Mouse (Mus musculus) kidney, adult 2 months (tissue): ENCODE results near the gene Bnip2. TPM values are rescaled to one million over a fixed set of nuclear protein-coding genes. Genes with fewer than 3 reads are reported as not detected.

Source experiments
- DNase-seq: peaks from one replicate; pipeline ENCODE4 v3.0.0; 2021
- H3K27ac ChIP-seq: fragments of 200-500 bp; 2 replicates; pipeline ENCODE4 v1.5.1; 2012; ENCODE audit warnings: low read depth, low read length, control low read depth, inconsistent platforms; ENCODE audit not compliant: insufficient read depth
- H3K27me3 ChIP-seq: fragments of 200-500 bp; replicated peaks from 2 replicates; pipeline ENCODE4 v1.6.1; 2012; ENCODE audit warnings: mild to moderate bottlenecking, moderate library complexity, low read length, inconsistent platforms; ENCODE audit not compliant: control insufficient read depth, insufficient read depth
- H3K36me3 ChIP-seq: fragments of 200-500 bp; 2 replicates; pipeline ENCODE4 v1.6.1; 2012; ENCODE audit warnings: mild to moderate bottlenecking, moderate library complexity, low read length, inconsistent platforms; ENCODE audit not compliant: control insufficient read depth, insufficient read depth
- H3K4me1 ChIP-seq: fragments of 200-500 bp; 2 replicates; pipeline ENCODE4 v1.6.1; 2011; ENCODE audit warnings: low read length; ENCODE audit not compliant: control insufficient read depth, insufficient read depth
- H3K4me3 ChIP-seq: fragments of 200-500 bp; 2 replicates; pipeline ENCODE4 v1.5.1; 2011; ENCODE audit warnings: mild to moderate bottlenecking, low read depth, low read length, control low read depth; ENCODE audit not compliant: insufficient read depth
- CTCF ChIP-seq: fragments of 200-500 bp; conservative IDR thresholded peaks from 2 replicates; pipeline ENCODE4 v1.5.1; 2011; ENCODE audit warnings: low read depth, mild to moderate bottlenecking, control low read depth, low read length, moderate library complexity, mixed read lengths; ENCODE audit not compliant: insufficient read depth, insufficient read length
- POLR2A ChIP-seq: fragments of 200-500 bp; IDR thresholded peaks from one replicate; pipeline ENCODE4 v1.6.1; 2011; ENCODE audit warnings: low read depth, low read length, control low read depth
- WGBS: fragments of 180-500 bp; shearing (Covaris S2); methylation state at CpG from one replicate; pipeline ENCODE4 v1.1.7; 2018; 5-methylcytosine and 5-hydroxymethylcytosine counted together
- polyA plus RNA-seq: library from polyadenylated mRNA; depleted of rRNA; stranded (reverse); fragments of >200 nt; gene quantifications from 2 replicates; pipeline ENCODE4 v1.2.3, GENCODE M21; 2012

The Bnip2 gene
- polyA plus RNA-seq, 1 experiment, result 19.0 TPM

DNA sequence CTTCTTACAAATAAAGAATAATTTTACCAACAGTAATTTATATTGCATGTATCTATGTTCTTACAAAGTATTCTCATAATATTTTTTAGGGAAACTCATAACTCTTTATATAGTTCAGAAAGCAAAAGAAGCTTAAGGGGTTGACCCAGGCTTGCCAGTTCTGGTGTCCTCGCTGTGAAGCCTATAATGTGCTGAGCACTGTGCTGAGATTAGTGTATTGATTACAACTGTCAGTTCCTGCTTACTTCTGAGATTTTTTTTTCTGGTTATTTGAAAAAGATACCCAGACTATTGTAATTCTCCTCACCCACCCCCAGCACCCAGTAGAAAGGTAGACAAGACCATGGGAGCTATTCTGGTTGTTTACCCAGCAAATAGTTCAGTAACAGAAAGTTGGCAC is 4.2 kb downstream of the Bnip2 start:
- peaks cover 3% of the 10 kb centered on the region for H3K4me1 ChIP-seq
- no peak overlapping the region for H3K4me3 ChIP-seq
- H3K27me3 ChIP-seq, result no peaks in the 10 kb centered on the region
- H3K36me3 ChIP-seq, result peaks cover 8% of the 10 kb centered on the region
- TF ChIP-seq POLR2A (no peak), CTCF (no peak)
- no peak overlapping the region for H3K27ac ChIP-seq
- no peak for DNase-seq
- 57% methylated on average over 1 of the region's 1 CpGs for WGBS

DNA sequence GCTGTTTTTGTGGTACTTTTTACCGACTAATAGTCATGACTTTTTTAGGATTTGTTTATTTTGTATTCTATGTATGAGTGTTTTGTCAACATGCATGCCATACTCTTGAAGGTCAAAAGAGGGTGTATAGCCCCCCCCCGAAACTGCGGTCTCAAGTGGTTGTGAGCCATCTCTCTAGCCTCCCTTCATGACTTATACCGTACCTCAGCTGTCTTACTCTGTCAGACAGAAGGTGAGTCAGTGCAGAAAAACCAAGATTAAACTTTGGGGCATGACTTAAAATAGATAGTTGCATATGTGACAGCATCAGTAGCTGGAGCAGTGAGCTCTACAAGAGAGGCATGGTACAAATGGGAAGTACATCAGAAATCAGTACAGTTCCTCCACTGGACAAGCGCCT is 5.3 kb downstream of the Bnip2 start:
- no peak for DNase-seq
- no peaks in the 10 kb centered on the region for H3K27me3 ChIP-seq
- H3K4me1 ChIP-seq, result peaks cover 3% of the 10 kb centered on the region
- 88% methylated on average over 5 of the region's 5 CpGs for WGBS
- no peak for TF ChIP-seq POLR2A
- no peak for TF ChIP-seq CTCF
- no peak overlapping the region for H3K4me3 ChIP-seq
- no peak overlapping the region for H3K27ac ChIP-seq
- H3K36me3 ChIP-seq, result peaks cover 13% of the 10 kb centered on the region

DNA sequence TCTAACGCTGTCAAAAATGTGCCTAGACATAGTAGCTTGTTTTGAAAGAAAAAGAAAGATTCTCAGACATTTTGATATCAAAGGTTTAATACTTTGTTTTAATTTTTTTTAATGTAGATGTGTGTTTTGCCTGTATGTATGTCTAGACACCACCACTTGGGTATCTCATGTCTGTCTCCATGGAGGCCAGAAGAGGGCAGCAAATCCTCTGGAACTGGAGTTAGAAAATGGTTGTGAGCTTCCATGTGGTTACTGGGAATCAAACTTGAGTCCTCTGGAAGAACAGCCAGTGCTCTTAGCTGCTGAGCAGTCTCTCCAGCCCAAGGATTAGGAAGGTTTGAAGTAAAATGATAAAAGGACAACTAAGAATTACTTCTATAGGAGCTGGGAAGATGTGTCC is 10.1 kb downstream of the Bnip2 start:
- 75% methylated on average over 1 of the region's 1 CpGs for WGBS
- no peaks in the 10 kb centered on the region for H3K27me3 ChIP-seq
- TF ChIP-seq CTCF (no peak; the same call in 1 of the 2 replicates), POLR2A (no peak)
- H3K27ac ChIP-seq, result no peak overlapping the region
- no peak overlapping the region for H3K4me3 ChIP-seq
- peaks cover 22% of the 10 kb centered on the region for H3K36me3 ChIP-seq
- peaks cover under 1% of the 10 kb centered on the region; the same call in 1 of the 2 replicates for H3K4me1 ChIP-seq
- no peak for DNase-seq

DNA sequence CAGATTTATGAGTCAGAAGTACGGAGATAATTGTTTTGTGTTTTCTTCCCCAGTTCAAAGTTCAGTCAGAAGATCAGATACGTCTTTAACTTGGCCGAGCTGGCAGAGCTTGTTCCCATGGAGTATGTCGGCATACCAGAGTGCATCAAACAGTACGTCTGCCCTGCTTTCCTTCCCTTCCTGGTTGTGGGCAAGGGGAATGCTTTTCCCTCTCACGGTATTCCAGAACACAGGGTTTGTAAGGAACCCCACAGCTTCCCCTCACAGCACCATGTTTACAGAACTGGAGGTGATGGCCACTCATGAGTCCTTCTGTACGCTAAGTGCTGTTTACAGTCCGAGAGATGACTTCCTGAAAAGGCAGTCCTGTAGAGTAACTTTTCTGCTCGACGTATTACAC is 14.2 kb downstream of the Bnip2 start:
- H3K4me3 ChIP-seq, result no peak overlapping the region
- DNase-seq, result no peak
- WGBS, result 74% methylated on average over 10 of the region's 10 CpGs
- no peaks in the 10 kb centered on the region for H3K27me3 ChIP-seq
- H3K27ac ChIP-seq, result no peak overlapping the region
- H3K4me1 ChIP-seq, result no peaks in the 10 kb centered on the region
- TF ChIP-seq CTCF, result no peak
- peaks cover 20% of the 10 kb centered on the region for H3K36me3 ChIP-seq

DNA sequence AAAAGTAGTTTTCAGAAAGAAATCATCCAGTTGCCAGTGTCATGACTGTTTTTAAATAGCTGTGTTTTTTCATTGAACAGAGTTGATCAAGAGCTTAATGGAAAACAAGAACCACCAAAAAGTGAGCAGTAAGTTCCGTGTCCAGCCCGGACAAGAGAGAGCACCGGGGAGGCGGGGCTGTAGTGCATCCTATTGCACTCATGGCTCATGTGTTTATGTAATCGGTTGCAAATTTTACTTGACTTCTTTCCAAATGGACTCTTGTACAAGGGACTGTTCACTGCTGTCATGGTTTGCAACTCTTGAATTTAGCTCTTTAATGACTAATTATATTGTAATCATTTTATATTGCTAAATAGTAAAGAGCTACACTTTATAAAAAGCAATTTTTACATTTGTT is 17.7 kb downstream of the Bnip2 start:
- no peak for TF ChIP-seq CTCF
- no peak for TF ChIP-seq POLR2A
- Histone ChIP-seq H3K4me1 (peaks cover 1% of the 10 kb centered on the region; the same call in 1 of the 2 replicates), H3K4me3 (no peak overlapping the region), H3K27me3 (no peaks in the 10 kb centered on the region), H3K36me3 (peaks cover 8% of the 10 kb centered on the region), H3K27ac (no peak overlapping the region)
- WGBS, result 59% methylated on average over 5 of the region's 5 CpGs
- peak; percentile 81 for DNase-seq

DNA sequence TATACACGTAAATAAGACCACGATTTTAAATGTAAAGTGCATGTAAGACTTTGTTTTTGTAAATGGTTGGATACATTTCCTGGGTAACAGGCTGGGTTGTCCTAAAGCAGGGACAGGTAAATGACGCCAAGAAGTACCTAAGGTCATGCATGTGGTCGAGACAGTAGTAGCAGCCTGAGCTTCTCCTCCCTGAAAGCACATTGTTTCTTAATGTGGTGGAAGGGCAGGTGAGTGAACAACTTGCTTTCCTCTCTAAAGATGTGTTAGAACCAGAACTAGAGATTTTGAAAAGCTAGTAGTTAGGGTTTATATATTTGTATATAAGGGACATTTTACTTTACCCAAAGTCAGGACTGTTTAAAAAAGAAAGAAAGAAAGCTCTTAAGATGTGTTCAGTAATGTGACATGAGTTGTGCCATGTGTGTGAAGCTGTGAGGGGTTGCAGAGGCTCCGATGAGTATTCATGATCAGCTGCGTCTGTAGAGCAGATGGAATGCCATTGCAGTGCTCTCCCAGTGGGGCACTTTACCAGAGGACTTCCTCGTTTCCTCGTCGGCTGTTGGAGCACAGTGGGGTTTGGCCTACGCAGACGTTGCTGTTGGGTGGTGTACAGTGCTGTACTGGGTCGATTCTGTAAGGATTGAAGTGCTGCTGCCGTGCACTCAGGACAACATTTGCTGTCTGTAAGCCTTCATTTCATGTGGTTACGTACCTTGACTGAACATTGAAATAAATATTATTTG is 18.4 kb downstream of the Bnip2 start:
- TF ChIP-seq CTCF, result no peak
- TF ChIP-seq POLR2A, result no peak

DNA sequence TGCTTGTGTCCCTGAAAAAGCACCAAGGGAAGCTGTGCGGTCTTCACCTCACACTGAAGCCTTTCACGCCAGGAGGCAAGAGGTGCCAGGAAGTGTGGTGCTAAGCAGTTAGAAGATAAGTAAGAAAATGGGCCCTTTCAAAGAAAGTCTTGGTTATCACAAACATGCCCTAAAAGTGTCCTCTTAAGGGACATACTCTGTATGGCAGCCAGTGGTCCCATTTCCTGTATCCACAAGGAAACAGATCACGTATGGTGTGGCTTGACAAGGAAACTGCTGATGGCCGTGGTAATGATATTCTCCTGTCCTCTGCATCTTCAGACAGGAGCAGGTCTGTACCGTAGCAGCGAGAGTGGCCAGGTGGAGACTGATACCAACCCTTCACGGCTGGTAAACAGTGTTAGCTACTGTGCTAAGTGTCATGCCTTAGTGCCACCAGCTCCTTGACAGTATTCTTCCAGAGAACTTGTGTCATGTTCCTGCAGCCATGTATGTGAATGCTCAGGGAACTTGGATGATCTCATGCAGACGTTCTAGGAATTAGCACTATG is 20.6 kb downstream of the Bnip2 start:
- no peak overlapping the region for H3K4me3 ChIP-seq
- TF ChIP-seq CTCF (no peak), POLR2A (no peak)
- no peak for DNase-seq
- peaks cover 8% of the 10 kb centered on the region for H3K36me3 ChIP-seq
- 85% methylated on average over 8 of the region's 8 CpGs for WGBS
- no peaks in the 10 kb centered on the region for H3K27me3 ChIP-seq
- H3K4me1 ChIP-seq, result peaks cover 6% of the 10 kb centered on the region; the same call in 1 of the 2 replicates
- no peak overlapping the region for H3K27ac ChIP-seq

More for the DNA sequence above, 18.4 kb downstream of the Bnip2 start:
- DNase-seq, result no peak
- Histone ChIP-seq H3K4me1 (peaks cover 3% of the 10 kb centered on the region; the same call in 1 of the 2 replicates), H3K36me3 (peaks cover 8% of the 10 kb centered on the region), H3K4me3 (no peak overlapping the region), H3K27me3 (no peaks in the 10 kb centered on the region), H3K27ac (no peak overlapping the region)
- WGBS, result 88% methylated on average over 14 of the region's 14 CpGs
